Mouse (Mus musculus): Measurements from ENCODE around the gene Ap3b1.

The Ap3b1 gene

DNA sequence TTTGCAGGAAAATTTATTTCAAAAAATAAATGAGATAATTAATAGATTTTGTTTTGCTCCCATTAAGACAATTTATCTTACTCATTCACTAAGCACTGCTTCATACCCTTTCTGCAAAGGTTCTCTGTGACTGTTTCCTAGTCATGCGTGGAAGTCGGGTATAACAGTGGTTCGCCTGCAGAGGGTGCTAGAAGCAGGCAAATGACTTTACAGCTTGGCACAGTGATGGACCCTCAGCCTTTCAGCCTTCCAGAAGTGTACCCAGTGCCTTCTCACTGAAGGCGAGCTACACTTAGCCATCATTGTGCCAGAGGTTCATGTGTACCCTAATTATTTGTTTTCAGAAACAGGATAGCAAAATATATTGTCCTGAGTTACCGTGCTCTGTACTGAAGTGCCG is 92.5 kb downstream of the Ap3b1 start:
- DNase-seq (ENCODE audit: inconsistent ontology term) = peak; percentile 6

DNA sequence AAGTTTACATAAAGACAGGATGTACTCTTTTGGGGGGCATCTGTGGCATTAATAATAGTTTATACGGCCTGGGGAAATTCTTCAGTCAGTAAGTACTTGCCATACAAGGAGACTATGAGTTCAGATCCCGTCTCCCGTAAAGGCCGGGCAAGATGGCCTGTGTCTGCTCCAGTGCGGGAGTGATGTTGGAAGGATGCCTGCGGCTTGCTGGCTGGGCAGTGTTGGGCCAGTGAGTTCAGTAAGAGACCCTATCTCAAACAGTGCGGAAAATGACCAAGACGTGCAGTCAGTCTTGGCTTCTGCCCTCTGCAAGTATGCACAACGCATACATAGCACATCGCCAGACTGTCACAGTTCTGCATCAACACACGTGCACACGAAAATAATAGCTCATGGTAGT is 95.4 kb downstream of the Ap3b1 start:
- no peak for DNase-seq (ENCODE audit: inconsistent ontology term)

DNA sequence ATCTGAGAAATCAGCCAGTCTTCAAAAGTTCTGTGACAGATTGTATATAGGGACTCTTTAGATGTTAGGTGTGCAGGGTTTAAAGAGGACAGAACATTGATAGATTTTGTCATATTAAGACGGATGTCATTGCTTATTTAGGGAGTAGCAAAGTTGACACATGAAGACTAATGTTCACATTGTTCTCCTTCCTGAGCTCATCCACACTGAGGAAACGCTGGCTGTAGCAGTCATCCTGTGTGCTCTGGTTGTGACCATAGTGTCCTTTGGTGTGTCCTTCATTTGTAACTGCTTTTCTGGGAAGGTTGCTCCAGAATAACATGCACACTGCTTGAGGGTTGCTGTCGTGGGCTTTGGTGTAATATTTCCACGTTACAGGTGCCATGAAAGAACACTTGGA is 100.4 kb downstream of the Ap3b1 start:
- no peak for DNase-seq (ENCODE audit: inconsistent ontology term)

DNA sequence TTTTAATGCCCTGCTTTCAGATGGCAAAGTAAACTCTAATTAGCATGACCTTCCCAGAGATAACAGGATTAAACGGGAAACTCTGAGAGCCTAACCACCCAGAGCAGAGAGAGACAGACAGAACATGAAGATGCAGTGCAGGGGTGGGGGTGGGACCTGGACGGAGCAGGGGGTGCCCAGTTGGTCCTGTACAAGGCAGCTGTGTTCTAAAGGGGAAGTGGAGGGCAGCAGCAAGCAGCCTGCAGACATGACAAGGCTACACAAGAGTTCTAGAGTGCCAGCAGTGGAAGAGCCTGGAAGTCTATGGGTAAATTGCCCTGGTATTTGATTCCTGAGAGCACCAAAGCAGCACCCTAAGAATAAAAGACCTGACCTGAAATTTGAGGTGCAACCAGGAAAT is 105.5 kb downstream of the Ap3b1 start:
- DNase-seq (ENCODE audit: inconsistent ontology term) = no peak

DNA sequence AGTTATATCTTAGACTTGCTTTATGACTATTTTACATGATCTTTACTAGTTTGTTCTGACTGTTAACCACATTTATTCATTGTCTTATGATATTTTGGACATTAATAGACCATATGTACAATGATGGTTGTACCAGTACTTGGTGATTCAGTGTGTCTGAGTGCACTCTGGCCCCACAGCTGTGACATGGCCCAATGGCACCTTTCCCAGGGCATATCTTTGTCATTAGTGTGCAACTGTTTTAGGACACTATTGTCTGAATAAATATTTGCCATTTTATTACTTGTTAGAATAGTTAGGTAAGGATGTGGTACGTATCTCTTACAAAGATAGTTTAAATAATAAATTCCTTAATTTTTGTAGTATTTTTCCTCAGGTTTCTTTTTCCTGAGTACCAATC is 109.8 kb downstream of the Ap3b1 start:
- peak; percentile 76 for DNase-seq (ENCODE audit: inconsistent ontology term)

DNA sequence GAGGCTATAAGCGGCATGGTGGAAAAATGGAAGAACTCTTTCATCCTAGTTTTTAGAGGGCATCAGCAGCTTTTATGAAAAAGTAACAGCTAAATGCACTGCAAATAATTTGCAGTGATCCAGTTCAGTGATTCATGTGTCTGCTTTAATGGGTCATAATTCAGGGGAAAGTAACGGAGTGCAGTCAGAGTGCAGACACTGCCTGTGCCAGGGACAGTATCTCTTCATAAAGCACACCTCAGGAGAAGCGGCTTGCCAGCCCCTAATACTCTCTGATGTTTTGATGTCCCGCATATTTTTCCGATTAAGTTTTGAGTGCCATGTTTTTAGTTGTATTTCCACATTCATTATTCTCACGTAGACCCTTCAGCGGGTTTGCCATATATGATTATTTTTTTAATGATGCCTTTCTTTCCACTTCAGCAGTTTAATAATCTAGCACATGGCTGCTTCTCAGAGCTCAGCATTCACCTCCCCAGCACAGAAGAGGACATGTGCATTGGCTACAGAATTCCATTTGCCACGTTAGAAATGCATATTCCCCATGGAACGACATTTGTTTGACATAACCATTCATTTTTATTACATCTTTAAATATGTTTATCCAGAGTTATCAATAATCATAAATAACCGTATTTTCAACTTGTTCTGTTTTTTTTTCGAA is 112.4 kb downstream of the Ap3b1 start:
- no peak for DNase-seq (ENCODE audit: inconsistent ontology term)

DNA sequence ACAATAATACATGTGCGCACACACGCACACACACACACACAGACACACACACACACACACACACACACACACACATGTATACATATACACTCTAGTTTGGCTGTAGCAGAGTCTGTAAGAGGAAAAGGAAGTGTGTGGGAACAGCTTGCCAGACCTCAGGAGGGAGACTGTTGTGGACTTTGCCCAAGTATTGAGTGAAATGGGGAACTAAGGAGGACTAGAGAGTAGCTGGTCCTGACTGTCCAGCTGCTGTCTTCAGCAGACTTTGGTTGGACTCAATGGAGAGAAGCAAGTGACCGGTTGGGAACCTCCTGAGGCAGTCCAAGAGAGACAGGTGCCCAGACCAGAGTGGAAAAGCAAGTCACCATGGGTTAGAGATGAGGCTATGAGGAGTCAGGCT is 117.4 kb downstream of the Ap3b1 start:
- DNase-seq (ENCODE audit: inconsistent ontology term) = no peak

DNA sequence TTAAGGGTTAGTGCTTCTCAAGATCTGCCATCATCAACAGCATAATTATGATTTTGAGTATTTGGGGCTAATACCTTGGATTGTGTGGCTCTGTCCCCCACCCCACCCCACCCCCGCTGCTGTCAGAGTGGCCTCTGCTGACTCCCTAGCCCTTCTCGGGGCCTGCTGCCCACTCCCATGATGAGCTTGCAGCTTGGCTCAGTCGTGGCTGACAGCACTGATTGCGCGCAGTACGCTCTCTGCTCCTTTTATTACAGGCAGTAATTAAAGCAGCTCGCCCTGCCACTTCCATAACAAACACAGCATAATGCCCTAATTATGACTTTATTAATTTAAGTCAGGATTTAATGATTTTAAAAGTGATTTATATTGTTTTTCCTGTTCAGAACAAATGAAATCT is 121.5 kb downstream of the Ap3b1 start:
- DNase-seq (ENCODE audit: inconsistent ontology term) = no peak

DNA sequence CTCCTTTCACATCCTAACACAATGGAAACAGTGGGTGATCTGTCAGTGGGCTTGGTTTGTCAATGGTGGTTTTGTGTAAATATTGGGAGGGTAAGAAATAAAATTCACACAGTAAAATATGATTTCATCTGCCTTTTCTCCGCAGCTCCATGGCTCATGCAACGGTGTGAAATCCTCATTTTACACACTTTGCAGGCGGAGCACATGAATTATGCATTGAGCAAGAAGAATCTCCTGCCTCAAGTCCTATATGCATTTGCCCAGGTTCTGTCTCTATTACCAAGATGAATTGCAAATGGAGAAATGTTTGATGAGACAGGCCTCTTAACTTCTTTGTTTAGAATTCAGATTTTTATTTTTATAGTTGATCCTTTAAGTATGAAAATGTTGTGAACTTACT is 131.9 kb downstream of the Ap3b1 start:
- DNase-seq (ENCODE audit: inconsistent ontology term) = no peak

DNA sequence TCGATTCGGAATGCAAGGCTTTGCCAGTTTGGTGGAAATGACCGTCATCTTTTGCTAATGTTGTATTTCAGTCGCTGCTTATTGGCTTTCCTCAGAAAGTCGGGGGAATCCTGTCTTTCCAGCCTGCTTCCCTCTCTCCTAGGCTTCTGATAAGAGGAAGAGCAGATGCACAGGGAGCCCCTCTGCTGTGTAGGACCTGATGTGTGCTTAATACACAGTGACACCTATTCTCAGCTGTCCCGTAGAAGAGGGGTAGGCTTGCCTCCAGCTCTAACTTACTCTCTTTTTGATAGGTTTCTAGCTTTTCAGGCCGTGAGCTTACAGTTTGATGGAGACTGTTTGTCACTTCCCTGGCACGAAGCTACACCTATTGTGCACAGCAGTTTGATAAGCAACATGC is 132.4 kb downstream of the Ap3b1 start:
- DNase-seq (ENCODE audit: inconsistent ontology term) = no peak

DNA sequence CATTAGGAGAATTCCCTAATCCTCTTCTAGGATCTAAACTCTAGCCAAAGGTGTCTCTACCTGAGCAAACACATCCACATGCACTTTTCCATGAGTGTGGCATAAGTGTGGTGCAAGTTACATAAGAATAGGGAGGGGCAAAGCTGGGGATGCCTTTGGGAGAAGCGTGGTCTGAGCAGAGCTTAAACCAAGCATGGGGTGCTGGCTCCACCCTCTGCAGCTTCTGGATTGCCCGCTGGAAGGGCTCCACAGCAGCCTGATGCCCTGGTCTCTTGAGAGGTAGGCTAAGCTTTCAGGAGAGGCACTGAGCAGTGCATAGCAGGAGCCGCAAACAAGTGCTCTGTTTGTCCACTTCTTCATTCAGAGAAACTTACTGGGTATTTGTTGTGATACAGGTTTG is 138.8 kb downstream of the Ap3b1 start:
- no peak for DNase-seq (ENCODE audit: inconsistent ontology term)

DNA sequence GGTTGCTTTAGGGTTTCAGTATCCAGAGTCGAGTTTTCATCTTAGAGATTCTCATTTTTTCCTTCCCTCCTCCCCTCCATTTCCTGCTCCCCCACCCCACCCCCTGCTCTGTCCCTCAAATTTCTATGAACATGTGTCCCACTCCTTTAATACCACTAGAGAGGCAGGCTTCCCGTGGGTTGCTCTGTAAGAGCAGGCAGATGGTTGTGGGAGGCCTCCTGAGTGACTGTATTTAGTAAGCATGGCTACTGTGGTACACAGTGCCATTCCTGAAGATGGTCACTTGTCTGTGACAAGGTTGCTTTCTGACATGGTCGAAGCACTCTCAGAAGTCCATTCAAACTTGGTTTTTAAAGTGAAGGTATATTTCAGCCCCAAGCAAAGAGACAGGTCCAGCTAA is 147.7 kb downstream of the Ap3b1 start:
- DNase-seq (ENCODE audit: inconsistent ontology term) = no peak

DNA sequence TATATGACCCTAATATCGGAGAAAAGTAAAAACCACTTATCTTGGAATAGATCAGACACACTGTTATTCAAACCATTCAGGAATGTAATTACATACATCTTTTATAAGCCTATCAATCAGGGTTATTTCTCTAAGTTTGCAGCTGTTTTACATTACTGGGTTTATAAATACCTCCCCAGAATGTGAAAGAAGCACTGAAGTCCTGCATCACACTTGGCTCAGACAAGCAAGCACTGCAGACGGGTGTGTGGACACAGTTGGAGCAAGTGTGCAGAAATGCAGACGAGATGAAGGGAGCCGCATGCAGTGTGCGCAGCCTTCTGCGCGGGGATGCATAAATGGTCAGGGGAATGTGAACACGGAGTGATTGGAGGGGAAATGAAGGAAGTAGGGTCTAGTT is 149.6 kb downstream of the Ap3b1 start:
- no peak for DNase-seq (ENCODE audit: inconsistent ontology term)

DNA sequence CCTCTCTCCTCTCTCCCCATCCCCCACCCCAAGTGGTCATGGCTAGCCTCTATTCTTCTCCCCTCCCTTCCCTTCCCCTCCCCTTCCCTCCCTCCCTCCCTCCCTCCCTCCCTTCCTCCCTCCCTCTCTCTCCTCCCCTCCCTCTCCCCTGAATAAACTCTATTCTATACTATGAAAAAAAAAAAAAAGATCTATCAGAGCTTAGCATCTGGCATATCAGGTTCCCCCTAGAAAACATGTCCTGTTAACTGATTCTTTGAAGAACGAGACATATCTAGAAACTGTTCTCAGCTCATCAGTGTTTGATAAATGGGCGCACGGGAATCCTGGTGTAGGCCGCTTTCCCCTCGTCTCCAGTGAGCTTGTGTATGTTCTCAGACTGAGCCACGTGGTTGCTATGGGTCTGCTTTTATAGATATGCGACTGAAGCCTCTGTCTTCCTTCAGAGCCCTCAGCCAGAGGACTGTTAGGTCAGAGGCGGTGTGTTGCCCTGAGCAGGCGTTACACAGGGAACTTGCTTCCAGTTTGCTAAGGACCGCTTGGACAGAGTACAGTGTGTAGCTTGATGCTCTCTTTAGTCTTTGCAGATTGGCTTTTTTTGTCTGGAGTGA is 154.5 kb downstream of the Ap3b1 start:
- DNase-seq (ENCODE audit: inconsistent ontology term) = no peak

DNA sequence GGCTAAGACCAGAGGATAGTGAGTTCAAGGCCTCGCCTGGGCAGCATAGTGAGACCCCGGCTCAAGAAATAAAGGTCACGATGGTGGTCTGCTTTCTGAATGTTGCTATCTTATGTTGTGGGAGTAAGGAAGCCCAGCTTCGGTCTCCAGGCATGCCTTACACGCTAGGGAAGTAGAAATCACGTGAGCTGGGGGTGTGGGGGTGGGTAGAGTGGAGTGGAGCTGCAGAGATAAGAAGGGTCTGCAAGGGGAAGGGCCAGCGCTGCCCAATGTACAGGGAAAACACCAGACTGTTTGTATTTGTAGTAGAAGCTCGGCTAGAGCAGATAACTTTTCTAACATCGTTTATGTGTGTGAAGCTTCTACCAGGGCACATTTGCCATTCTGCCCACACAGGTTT is 155.1 kb downstream of the Ap3b1 start:
- no peak for DNase-seq (ENCODE audit: inconsistent ontology term)

DNA sequence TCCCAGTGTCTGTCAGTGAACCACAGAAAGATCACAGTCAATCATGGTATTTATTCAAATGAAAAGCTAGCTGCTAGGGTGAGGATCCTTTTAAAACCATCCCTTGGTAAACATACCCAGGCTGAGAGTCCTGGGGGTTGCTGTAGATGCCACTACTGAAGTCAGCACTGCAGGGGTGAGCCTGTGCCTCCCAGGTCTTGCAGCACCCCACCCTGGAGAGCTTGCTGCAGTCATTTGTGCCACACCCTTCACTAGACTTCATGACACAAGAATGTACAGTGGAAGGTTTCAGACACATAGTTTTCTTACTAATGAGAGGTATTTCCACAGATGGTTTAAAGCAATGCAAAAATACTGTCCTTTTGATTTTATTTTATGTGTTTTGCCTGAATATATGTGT is 156.2 kb downstream of the Ap3b1 start:
- no peak for DNase-seq (ENCODE audit: inconsistent ontology term)

DNA sequence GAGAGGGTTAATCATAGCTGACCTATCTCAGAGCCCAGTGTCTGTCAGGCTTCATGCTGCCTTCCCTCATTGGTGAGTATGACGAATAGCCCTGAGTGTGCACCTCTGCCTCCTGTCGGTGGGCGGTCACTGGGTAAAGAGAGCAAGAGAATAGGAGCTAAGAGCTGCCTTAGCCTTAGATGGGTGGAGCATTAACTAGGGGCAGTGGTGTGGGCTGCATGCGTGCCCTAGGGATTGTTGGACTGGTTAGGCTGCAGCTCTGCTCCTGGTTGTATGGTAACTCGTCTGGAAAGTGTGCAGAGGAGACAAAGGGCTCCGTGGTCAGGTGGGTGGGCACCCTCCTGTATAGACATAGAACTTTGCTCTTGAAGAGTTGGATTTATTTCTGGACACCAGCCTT is 157.8 kb downstream of the Ap3b1 start:
- DNase-seq (ENCODE audit: inconsistent ontology term) = no peak

DNA sequence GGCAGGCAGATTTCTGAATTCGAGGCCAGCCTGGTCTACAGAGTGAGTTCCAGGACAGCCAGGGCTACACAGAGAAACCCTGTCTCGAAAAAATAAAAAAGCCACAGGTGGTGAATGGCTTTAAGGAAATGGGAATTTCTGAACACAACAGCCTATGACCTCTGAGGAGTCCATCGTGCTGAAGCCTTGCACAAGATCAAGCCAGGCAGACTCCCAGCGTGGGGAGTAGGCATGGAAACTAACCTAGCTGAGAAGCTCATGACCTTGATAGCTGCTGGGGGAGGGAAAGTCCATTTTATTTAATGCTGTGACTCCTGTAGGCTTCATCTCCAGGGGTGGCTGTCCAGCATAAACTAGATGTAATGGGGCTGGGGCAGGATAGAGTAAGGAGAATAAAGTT is 159.4 kb downstream of the Ap3b1 start:
- no peak for DNase-seq (ENCODE audit: inconsistent ontology term)

DNA sequence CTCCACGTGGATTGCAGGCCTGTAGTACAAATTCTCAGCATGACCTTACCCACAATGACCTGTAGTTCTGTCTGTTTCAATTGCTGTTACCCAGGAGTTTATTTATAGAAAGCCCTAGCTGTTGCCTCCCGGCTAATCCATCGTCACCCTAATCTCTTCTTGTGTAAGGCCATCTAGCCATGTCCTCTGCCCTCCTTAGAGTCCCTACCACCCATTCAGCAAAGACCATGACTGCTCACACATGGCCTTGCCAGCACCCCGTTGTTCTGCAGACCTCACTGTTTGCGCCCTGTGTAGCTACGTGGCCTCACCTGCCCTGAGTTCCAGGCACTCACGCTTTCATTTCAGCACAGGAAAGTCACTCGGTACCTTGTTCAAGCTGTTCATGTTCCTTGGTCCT is 160.5 kb downstream of the Ap3b1 start:
- DNase-seq (ENCODE audit: inconsistent ontology term) = no peak

DNA sequence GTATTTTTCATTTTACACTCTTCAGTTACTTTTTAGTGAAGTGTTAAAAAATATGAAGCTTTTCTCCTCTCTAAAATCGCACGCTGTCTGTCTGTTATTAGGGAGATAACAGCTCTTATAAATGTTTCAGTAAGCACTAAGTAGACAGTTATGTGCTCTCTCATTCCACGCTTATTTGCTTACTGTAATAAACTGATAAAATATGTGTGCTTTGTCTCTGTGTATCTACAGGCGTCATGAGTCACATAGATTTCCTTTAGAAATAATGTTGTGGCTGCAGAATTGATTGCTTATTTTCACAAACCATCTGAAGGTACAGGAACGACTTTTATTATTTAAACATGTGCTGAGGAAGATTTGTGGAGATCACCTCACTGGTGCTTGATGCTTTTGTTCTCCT is 164.5 kb downstream of the Ap3b1 start:
- DNase-seq (ENCODE audit: inconsistent ontology term) = no peak

DNA sequence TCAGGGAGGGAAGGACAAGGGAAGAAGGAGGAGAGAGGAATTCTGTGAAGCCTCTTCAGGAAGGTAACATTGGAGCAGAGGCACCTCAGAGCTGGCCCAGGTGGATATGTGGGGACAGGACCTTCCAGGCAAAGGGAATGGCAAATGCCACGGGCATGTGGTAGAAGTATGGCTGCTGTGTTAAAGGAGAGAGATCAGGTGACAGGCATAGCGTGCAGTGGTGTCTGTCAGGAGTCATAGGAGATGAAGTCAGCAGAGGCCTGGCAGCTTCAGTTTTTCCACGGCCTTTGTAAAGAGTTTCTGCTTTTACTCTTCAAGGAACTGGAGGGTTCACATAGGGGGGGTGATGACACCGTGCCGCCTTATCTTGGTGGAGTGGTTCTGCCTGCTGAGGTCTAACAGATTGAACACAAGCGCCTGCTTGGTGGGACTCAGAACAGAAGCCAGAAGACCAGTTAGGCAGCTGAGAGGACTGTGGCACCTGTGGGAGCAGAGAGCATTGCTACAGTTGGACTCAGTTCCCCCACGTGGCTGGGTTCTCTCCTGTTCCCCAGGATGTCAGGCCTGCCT is 166.0 kb downstream of the Ap3b1 start:
- no peak for DNase-seq (ENCODE audit: inconsistent ontology term)

DNA sequence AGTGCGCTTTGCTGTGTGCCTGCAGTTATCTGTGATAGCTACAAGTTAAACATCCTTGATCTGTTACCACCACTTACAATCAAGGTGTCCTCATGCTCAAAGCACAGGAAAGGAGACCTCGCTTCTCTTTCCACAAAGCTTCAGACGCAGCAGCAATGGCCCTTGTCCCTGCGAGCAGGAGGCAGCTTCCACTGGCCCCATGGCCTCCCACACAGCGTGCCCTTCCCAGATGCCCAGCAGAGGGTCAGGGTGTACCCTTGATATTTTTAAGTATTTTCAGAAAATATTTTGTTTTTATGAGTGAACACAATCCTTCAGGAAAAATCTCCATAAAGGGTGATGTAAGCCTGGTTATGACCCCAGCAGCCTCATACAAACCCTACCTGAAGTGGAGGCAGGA is 170.4 kb downstream of the Ap3b1 start:
- DNase-seq (ENCODE audit: inconsistent ontology term) = no peak

DNA sequence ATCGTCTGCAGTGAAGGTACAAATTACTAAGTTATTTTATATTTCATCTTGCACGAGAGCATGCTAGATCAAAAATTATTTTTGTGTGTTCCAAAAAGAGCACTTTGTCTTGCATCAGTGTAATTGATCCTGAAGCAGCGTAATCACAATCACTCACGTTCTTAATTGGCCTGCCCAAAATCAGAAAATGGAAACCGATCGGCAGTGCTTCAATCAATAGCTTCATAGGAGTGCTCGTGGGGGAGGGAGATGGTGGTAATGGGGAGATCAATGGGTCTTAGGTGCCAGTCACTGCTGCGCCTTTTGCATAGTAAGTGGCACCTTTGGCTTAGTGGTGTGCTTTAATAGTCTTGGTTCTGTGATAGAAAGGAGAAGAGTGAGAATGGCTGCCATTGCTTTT is 174.8 kb downstream of the Ap3b1 start:
- DNase-seq (ENCODE audit: inconsistent ontology term) = no peak

DNA sequence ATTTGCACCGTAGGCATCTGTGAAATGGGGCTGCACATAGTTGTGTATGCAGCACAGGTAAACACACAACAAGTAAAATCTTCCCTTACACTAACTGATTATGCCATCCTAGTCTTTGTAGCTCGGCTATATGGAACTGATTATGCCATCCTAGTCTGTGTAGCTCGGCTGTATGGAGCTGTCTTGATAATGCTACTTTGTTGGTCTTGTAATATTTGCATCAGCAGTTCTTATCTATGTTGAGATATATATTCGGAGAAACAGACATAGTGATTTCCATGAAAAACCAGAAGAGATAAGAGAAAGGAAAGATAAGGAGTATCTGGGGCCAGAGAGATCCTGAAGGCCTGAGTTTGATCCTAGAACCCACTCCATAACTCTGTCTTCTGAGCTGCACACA is 178.6 kb downstream of the Ap3b1 start:
- no peak for DNase-seq (ENCODE audit: inconsistent ontology term)
